Mouse (Mus musculus): ENCODE results near the gene Zfp217. TPM values are rescaled to one million over a fixed set of nuclear protein-coding genes. Genes with fewer than 3 reads are reported as not detected.

Zfp217 gene
- total and polyA plus RNA-seq, 3 experiments = 5.3 to 12.1 (median 10.0) TPM

DNA sequence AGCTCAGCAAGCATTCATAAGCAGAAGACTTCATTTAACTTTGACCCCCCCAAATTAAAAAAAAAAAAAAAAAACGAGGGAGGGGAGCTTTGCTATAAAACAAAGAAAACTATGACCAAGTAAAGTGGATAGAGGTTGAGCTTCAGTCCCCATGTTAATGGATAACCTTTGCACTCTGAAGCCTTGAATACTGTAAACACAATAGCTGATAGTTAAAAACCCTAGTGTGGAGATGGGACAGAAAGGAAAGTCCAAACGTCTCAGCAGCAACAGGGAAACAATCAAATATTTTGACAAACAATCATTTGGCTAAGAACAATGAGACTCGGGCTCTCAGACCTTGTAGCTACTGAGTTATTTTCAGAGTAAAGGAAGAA, 15.2 kb downstream of the Zfp217 start:
- DNase-seq (ENCODE audit: extremely low read depth) = no peak
- no peak for TF ChIP-seq ZC3H11A (IDR thresholded peaks at IDR 0.05; ENCODE audit: low read depth, low read length)
- TF ChIP-seq JUND (conservative IDR thresholded peaks at IDR 0.05; ENCODE audit: low read depth, low read length) = no peak
- TF ChIP-seq RAD21 (IDR thresholded peaks at IDR 0.05; ENCODE audit: low read depth, low read length) = no peak
- no peak for TF ChIP-seq MAX (IDR thresholded peaks at IDR 0.05; ENCODE audit: low read length)
- no peak for TF ChIP-seq USF2 (conservative IDR thresholded peaks at IDR 0.05; ENCODE audit: low read depth, low read length)
- no peak for TF ChIP-seq POLR2AphosphoS2 (IDR thresholded peaks at IDR 0.05; ENCODE audit: low read depth, low read length)
- TF ChIP-seq IRF4 (IDR thresholded peaks at IDR 0.05; ENCODE audit: low read depth, low read length) = no peak
- TF ChIP-seq RCOR1 (conservative IDR thresholded peaks at IDR 0.05; ENCODE audit: low read depth, low read length) = no peak
- TF ChIP-seq MAZ (IDR thresholded peaks at IDR 0.05; ENCODE audit: low read depth, low read length) = no peak
- peaks cover 2 to 19% of the 10 kb centered on the region in 2 experiments; a peak in 3 of 4 replicates for H3K4me1 ChIP-seq (ENCODE audit: control insufficient read depth in 1 of 2, insufficient read depth in 2 of 2)
- no peaks in the 10 kb centered on the region for H3K27me3 ChIP-seq (replicated peaks)
- peak overlapping the region; percentile 67; the same call in 1 of the 2 replicates for H3K4me2 ChIP-seq (ENCODE audit: insufficient read depth, low read depth, poor library complexity, severe bottlenecking)
- H3K79me2 ChIP-seq (replicated peaks; ENCODE audit: control insufficient read depth, extremely low read depth, insufficient read depth, poor library complexity, severe bottlenecking) = peaks cover 15% of the 10 kb centered on the region
- H3K27ac ChIP-seq (ENCODE audit: insufficient read depth, low read depth) = no peak overlapping the region
- in situ Hi-C loops (cut with MboI; ENCODE audit: low pct_ligation_motif_present, low pct_unique_long_range_greater_than_20kb, low sequenced_read_pairs) (no loop called here), dilution Hi-C loops (cut with MboI; ENCODE audit: extremely low pct_ligation_motif_present, extremely low pct_unique_long_range_greater_than_20kb, low sequenced_read_pairs) (no loop called here)
- no peaks in the 10 kb centered on the region for H3K36me3 ChIP-seq (replicated peaks in 1 of 2; ENCODE audit: control insufficient read depth in 1 of 2, insufficient read depth in 1 of 2, low read length in 1 of 2)
- no peaks in the 10 kb centered on the region for H3K9me3 ChIP-seq (replicated peaks; ENCODE audit: low read length)
- H3K4me3 ChIP-seq (replicated peaks in 1 of 3; ENCODE audit: low read depth in 2 of 3, low read length in 2 of 3, poor library complexity in 1 of 3) = peak overlapping the region in 2 of 3 experiments; percentile 24 to 34
- H3K9ac ChIP-seq (ENCODE audit: insufficient read depth, low read depth) = peak overlapping the region; percentile 82

DNA sequence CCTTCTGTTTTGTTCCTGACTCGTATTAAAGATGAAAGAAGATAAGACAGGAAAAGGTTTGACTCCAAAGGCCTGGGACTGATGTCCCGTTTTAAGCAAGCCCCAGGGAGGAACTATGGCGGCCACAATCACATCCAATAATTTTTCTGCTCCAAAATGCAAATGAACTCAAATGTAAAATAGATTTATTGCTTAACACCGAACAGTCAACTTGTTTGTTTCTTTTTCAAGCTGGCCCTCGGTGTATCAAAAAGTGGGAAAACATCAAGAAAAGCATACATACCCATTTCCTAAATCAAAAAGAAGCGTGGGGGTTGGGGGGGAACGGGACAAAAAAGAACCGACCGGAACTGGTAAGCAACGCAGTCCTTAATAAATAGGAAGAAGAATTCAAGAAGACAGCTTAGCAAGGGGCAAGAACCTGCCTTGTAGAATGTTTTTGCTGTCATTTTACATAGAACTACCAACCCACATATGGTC, 15.9 kb downstream of the Zfp217 start:
- peaks cover 9 to 26% of the 10 kb centered on the region in 2 experiments for H3K4me1 ChIP-seq (ENCODE audit: control insufficient read depth in 1 of 2, insufficient read depth in 2 of 2)
- DNase-seq (ENCODE audit: extremely low read depth) = peak; percentile 38
- peaks cover 22% of the 10 kb centered on the region for H3K79me2 ChIP-seq (replicated peaks; ENCODE audit: control insufficient read depth, extremely low read depth, insufficient read depth, poor library complexity, severe bottlenecking)
- H3K4me3 ChIP-seq (replicated peaks in 1 of 3; ENCODE audit: low read depth in 2 of 3, low read length in 2 of 3, poor library complexity in 1 of 3) = peak overlapping the region; percentile 28 to 97 (median 78)
- no peak overlapping the region for H3K27ac ChIP-seq (ENCODE audit: insufficient read depth, low read depth)
- peak overlapping the region; percentile 82 for H3K9ac ChIP-seq (ENCODE audit: insufficient read depth, low read depth)
- dilution Hi-C loops (cut with MboI; ENCODE audit: extremely low pct_ligation_motif_present, extremely low pct_unique_long_range_greater_than_20kb, low sequenced_read_pairs) = no loop called here
- no peaks in the 10 kb centered on the region for H3K36me3 ChIP-seq (replicated peaks in 1 of 2; ENCODE audit: control insufficient read depth in 1 of 2, insufficient read depth in 1 of 2, low read length in 1 of 2)
- in situ Hi-C loops (cut with MboI; ENCODE audit: low pct_ligation_motif_present, low pct_unique_long_range_greater_than_20kb, low sequenced_read_pairs) = no loop called here
- H3K27me3 ChIP-seq (replicated peaks) = no peaks in the 10 kb centered on the region
- no peaks in the 10 kb centered on the region for H3K9me3 ChIP-seq (replicated peaks; ENCODE audit: low read length)
- peak overlapping the region; percentile 44 for H3K4me2 ChIP-seq (ENCODE audit: insufficient read depth, low read depth, poor library complexity, severe bottlenecking)
- TF ChIP-seq SIN3A (IDR thresholded peaks at IDR 0.05; ENCODE audit: low read length) = peak; percentile 81
- TF ChIP-seq USF2 (conservative IDR thresholded peaks at IDR 0.05; ENCODE audit: low read depth, low read length) = no peak
- peak; percentile 41; the same call in 1 of the 2 replicates for TF ChIP-seq POLR2A (IDR thresholded peaks at IDR 0.05; ENCODE audit: low read depth, low read length)
- no peak for TF ChIP-seq POLR2AphosphoS2 (IDR thresholded peaks at IDR 0.05; ENCODE audit: low read depth, low read length)
- no peak for TF ChIP-seq RAD21 (IDR thresholded peaks at IDR 0.05; ENCODE audit: low read depth, low read length)
- TF ChIP-seq ZC3H11A (IDR thresholded peaks at IDR 0.05; ENCODE audit: low read depth, low read length) = no peak
- no peak for TF ChIP-seq JUND (conservative IDR thresholded peaks at IDR 0.05; ENCODE audit: low read depth, low read length)
- TF ChIP-seq ZKSCAN1 (IDR thresholded peaks at IDR 0.05; ENCODE audit: borderline replicate concordance, low read depth, low read length) = no peak
- no peak; the same call in 1 of the 2 replicates for TF ChIP-seq EP300 (IDR thresholded peaks at IDR 0.05; ENCODE audit: low read length)
- TF ChIP-seq TCF12 (IDR thresholded peaks at IDR 0.05; ENCODE audit: low read depth, low read length) = 0 out of 2 replicates have a peak, but pooled peaks have one; percentile 40
- TF ChIP-seq ZMIZ1 (IDR thresholded peaks at IDR 0.05; ENCODE audit: low read depth, low read length) = no peak
- no peak for TF ChIP-seq CTCF (conservative IDR thresholded peaks at IDR 0.05 in 1 of 2, IDR thresholded peaks at IDR 0.05 in 1 of 2; ENCODE audit: low read depth in 2 of 2, low read length in 2 of 2)
- TF ChIP-seq USF1 (IDR thresholded peaks at IDR 0.05; ENCODE audit: low read depth, low read length) = no peak
- no peak for TF ChIP-seq IRF4 (IDR thresholded peaks at IDR 0.05; ENCODE audit: low read depth, low read length)
- no peak for TF ChIP-seq MXI1 (IDR thresholded peaks at IDR 0.05; ENCODE audit: low read depth, low read length)
- peak; percentile 83 for TF ChIP-seq TBP (conservative IDR thresholded peaks at IDR 0.05; ENCODE audit: low read depth, low read length)
- TF ChIP-seq KAT2A (IDR thresholded peaks at IDR 0.05; ENCODE audit: insufficient replicate concordance, low read length) = no peak
- TF ChIP-seq MAX (IDR thresholded peaks at IDR 0.05; ENCODE audit: low read length) = no peak
- TF ChIP-seq NELFE (IDR thresholded peaks at IDR 0.05; ENCODE audit: low read depth, low read length) = no peak
- TF ChIP-seq JUN (IDR thresholded peaks at IDR 0.05; ENCODE audit: insufficient read depth, low read depth, low read length) = no peak
- no peak for TF ChIP-seq RCOR1 (conservative IDR thresholded peaks at IDR 0.05; ENCODE audit: low read depth, low read length)
- TF ChIP-seq GABPA (IDR thresholded peaks at IDR 0.05; ENCODE audit: insufficient replicate concordance, low read depth, low read length) = no peak
- TF ChIP-seq UBTF (IDR thresholded peaks at IDR 0.05; ENCODE audit: low read depth, low read length) = no peak
- TF ChIP-seq NRF1 (IDR thresholded peaks at IDR 0.05; ENCODE audit: low read depth, low read length) = 0 out of 2 replicates have a peak, but pooled peaks have one; percentile 32
- peak; percentile 67; the same call in 1 of the 2 replicates for TF ChIP-seq MAZ (IDR thresholded peaks at IDR 0.05; ENCODE audit: low read depth, low read length)
- TF ChIP-seq SMC3 (IDR thresholded peaks at IDR 0.05; ENCODE audit: low read depth, low read length) = no peak
- TF ChIP-seq ELF1 (IDR thresholded peaks at IDR 0.05; ENCODE audit: low read depth, low read length) = peak; percentile 67; the same call in 1 of the 2 replicates
- 0 out of 2 replicates have a peak, but pooled peaks have one; percentile 30 for TF ChIP-seq BHLHE40 (IDR thresholded peaks at IDR 0.05; ENCODE audit: low read depth, low read length)
- peak; percentile 48 for TF ChIP-seq ZNF384 (IDR thresholded peaks at IDR 0.05; ENCODE audit: low read depth, low read length)
- peak; percentile 68; the same call in 1 of the 2 replicates for TF ChIP-seq CHD2 (IDR thresholded peaks at IDR 0.05; ENCODE audit: low read length)
- no peak for TF ChIP-seq E2F4 (IDR thresholded peaks at IDR 0.05; ENCODE audit: insufficient replicate concordance, low read depth, low read length)

Data from CH12.LX (cell line).